Mouse (Mus musculus) myocyte (in vitro differentiated cells): ENCODE results near the gene Mn1. TPM values are rescaled to one million over a fixed set of nuclear protein-coding genes. Genes with fewer than 3 reads are reported as not detected.

Experiments
- H3K27me3 ChIP-seq: one replicate; pipeline ENCODE4 v1.6.1; 2011; ENCODE audit not compliant: control insufficient read depth, insufficient read depth, insufficient read length
- H3K36me3 ChIP-seq: one replicate; pipeline ENCODE4 v1.6.1; 2011; ENCODE audit not compliant: control insufficient read depth, insufficient read depth
- H3K4me2 ChIP-seq: one replicate; pipeline ENCODE4 v1.6.1; 2011; ENCODE audit warnings: low read depth, control low read depth
- H3K4me3 ChIP-seq: one replicate; pipeline ENCODE4 v1.5.1; 2011; ENCODE audit warnings: mild to moderate bottlenecking, control low read depth, moderate library complexity
- H3K79me2 ChIP-seq: one replicate; pipeline ENCODE4 v1.6.1; 2011; ENCODE audit not compliant: control insufficient read depth, insufficient read depth
- H3ac ChIP-seq: one replicate; pipeline ENCODE4 v1.6.1; 2011; ENCODE audit not compliant: control insufficient read depth, insufficient read length
- CEBPB ChIP-seq: IDR thresholded peaks from 2 replicates; pipeline ENCODE4 v1.6.1; 2011; ENCODE audit warnings: mild to moderate bottlenecking, moderate library complexity; ENCODE audit not compliant: poor library complexity, insufficient read depth, severe bottlenecking
- E2F4 ChIP-seq: IDR thresholded peaks from one replicate; pipeline ENCODE4 v1.6.1; 2011; ENCODE audit warnings: mild to moderate bottlenecking, control low read depth, moderate library complexity; ENCODE audit not compliant: insufficient read depth
- MAX ChIP-seq: IDR thresholded peaks from one replicate; pipeline ENCODE4 v1.6.1; 2011; ENCODE audit warnings: low read depth, mild to moderate bottlenecking, control low read depth
- MYOD1 ChIP-seq, 3 experiments: IDR thresholded peaks; one replicate each; pipeline ENCODE4 v1.6.1; 2011; ENCODE audit warnings: control low read depth in 2 of 3, low read depth in 2 of 3, mild to moderate bottlenecking in 2 of 3, moderate library complexity in 1 of 3; ENCODE audit not compliant: insufficient read length in 2 of 3, control insufficient read depth in 1 of 3
- MYOG ChIP-seq, 3 experiments: IDR thresholded peaks; one replicate each; pipeline ENCODE4 v1.6.1; 2011; ENCODE audit warnings: control low read depth in 2 of 3, low read depth in 2 of 3, mild to moderate bottlenecking in 2 of 3; ENCODE audit not compliant: insufficient read length in 2 of 3, control insufficient read depth in 1 of 3, insufficient read depth in 1 of 3
- POLR2A ChIP-seq: IDR thresholded peaks from one replicate; pipeline ENCODE4 v1.6.1; 2011; ENCODE audit warnings: low read depth, mild to moderate bottlenecking, control low read depth, moderate library complexity; ENCODE audit not compliant: insufficient read length
- POLR2AphosphoS2 ChIP-seq: IDR thresholded peaks from one replicate; pipeline ENCODE4 v1.6.1; 2011; ENCODE audit warnings: low read depth, control low read depth; ENCODE audit not compliant: insufficient read length
- REST ChIP-seq: IDR thresholded peaks from one replicate; pipeline ENCODE4 v1.6.1; 2011; ENCODE audit warnings: mild to moderate bottlenecking, control low read depth, moderate library complexity; ENCODE audit not compliant: insufficient read depth, insufficient read length
- SRF ChIP-seq: IDR thresholded peaks from one replicate; pipeline ENCODE4 v1.6.1; 2011; ENCODE audit warnings: low read depth; ENCODE audit not compliant: control insufficient read depth, insufficient read length
- TCF12 ChIP-seq: IDR thresholded peaks from one replicate; pipeline ENCODE4 v1.6.1; 2011; ENCODE audit warnings: mild to moderate bottlenecking, control low read depth; ENCODE audit not compliant: poor library complexity, insufficient read depth, severe bottlenecking
- TCF3 ChIP-seq: IDR thresholded peaks from one replicate; pipeline ENCODE4 v1.6.1; 2011; ENCODE audit warnings: low read depth, control low read depth; ENCODE audit not compliant: insufficient read length
- USF1 ChIP-seq: IDR thresholded peaks from one replicate; pipeline ENCODE4 v1.6.1; 2011; ENCODE audit warnings: low read depth, mild to moderate bottlenecking, control low read depth, moderate library complexity
- polyA plus RNA-seq: library from polyadenylated mRNA; unstranded; fragments of >200 nt; fragmentation: generic; extraction: Trizol; gene quantifications from one replicate; pipeline ENCODE4 v1.2.1, GENCODE M21; 2012; ENCODE audit warnings: missing spikeins

The Mn1 gene
- polyA plus RNA-seq, 1 experiment: 0.02 TPM

DNA sequence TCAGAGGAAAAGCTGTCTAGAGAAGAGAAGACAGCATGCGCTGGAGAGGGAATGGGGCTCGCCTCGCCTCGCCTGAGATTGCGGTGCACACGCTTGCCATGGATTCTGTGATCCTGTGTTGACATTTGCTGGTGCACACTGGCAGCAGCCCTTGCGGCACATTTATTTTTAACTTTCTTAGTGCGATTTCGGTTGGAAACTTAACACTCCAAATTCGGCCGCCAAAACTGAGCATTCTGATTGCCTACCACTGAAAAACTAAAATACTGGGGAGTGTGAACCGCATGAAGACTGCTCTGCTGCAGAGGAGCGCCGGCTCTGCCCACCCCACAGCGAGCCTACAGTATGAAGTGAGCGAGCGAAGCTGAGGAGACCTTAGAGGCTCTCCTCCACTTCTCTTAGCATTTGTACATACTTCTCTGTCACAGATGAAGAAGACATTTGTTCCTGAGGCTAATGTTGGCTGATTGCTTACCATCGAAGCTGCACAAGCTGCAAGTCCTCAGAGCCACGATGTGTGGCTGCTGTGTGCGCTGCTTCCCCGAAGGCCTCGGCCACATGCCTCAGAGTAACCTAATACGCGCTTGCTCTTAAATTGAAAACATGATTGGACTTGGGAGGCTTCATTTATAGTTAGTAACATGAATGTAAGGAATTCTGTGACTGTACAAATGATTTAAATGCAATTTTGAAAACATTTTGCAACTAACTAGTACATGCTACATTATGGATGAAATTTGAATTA is 40.7 kb upstream of the Mn1 start:
- H3K79me2 ChIP-seq: no peaks in the 10 kb centered on the region
- H3K36me3 ChIP-seq: peaks cover 38% of the 10 kb centered on the region
- no peaks in the 10 kb centered on the region for H3K27me3 ChIP-seq
- TF ChIP-seq TCF3 (no peak), USF1 (no peak), MAX (no peak), REST (no peak), MYOD1 (IDR thresholded peaks at IDR 0.05; ENCODE audit: control insufficient read depth in 1 of 3, insufficient read length in 2 of 3, low read depth in 2 of 3) (no peak), E2F4 (no peak), CEBPB (no peak), MYOG (IDR thresholded peaks at IDR 0.05; ENCODE audit: control insufficient read depth in 1 of 3, insufficient read depth in 1 of 3, insufficient read length in 2 of 3, low read depth in 2 of 3) (no peak), SRF (no peak), POLR2A (no peak), POLR2AphosphoS2 (no peak), TCF12 (no peak)
- no peak overlapping the region for H3K4me3 ChIP-seq
- no peak overlapping the region for H3K4me2 ChIP-seq
- no peak overlapping the region for H3ac ChIP-seq

DNA sequence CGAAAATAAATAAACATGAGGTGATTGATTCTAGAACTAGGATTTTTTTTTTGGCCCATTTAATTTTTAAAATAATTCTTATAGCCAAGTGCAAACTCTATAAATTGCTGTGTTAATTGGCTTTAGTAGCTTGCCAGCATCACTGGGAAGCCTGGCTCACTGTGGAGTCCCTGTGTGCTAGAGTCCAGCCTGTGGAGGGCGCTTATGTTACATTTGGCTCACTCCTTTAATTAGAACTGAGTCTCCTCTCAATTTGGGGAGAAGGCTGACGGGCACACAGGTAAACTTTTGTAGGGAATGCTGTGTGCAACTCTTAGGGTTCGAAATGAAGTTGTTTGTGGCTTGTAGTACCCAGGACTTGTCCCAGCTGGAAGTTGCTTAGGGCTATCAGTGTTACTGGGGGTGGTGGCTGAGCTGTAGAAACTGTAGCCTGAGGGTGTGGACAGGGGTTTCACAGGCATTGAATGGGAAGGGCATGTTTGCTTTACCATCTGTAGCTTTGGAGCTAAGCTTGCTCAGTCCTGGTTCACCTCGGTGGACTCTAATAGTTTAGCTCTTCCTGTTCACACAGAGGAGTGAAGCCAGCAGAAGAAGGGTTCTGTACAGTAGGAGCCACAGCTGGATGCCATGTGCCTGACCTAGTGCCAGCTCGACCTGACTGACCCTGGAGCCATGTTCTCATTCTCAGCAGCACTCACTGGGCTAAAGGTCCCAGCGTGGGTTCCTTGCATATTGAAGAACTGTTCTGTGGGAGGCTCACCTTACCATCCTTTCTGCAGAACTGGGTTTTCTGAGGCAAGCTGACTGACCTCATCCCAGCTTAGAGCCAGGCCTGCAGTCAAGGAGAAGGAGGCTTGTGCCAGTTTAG is 38.8 kb upstream of the Mn1 start:
- Histone ChIP-seq H3K36me3 (peaks cover 38% of the 10 kb centered on the region), H3K27me3 (no peaks in the 10 kb centered on the region), H3K4me3 (no peak overlapping the region), H3K4me2 (no peak overlapping the region), H3K79me2 (no peaks in the 10 kb centered on the region), H3ac (no peak overlapping the region)
- TF ChIP-seq MYOG (IDR thresholded peaks at IDR 0.05; ENCODE audit: control insufficient read depth in 1 of 3, insufficient read depth in 1 of 3, insufficient read length in 2 of 3, low read depth in 2 of 3) (no peak), CEBPB (no peak), USF1 (no peak), REST (no peak)

DNA sequence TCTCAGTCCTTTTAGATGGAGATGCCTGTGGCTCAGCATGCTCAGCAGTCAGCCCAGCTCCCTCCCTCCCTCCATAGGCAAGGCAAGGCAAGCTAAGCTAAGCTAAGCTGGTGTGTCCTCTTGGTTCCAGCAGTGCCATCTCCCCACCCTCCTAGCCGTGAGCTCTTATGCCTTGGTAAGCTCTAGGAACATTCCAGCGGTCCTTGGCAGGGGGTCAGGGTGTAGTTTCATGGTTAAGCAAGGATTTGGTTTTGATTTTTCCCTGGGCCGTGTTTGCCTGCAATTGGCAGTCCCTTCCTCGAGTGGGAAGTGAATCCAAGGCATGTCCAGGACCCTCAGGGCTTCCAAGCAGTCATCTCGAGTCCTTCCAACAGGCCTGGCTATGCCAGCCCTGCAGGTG is 33.8 kb upstream of the Mn1 start:
- TF ChIP-seq TCF3 (no peak), TCF12 (no peak)
- Histone ChIP-seq H3K27me3 (no peaks in the 10 kb centered on the region), H3K4me3 (no peak overlapping the region), H3K79me2 (no peaks in the 10 kb centered on the region), H3K4me2 (no peak overlapping the region), H3ac (no peak overlapping the region), H3K36me3 (peaks cover 36% of the 10 kb centered on the region)

DNA sequence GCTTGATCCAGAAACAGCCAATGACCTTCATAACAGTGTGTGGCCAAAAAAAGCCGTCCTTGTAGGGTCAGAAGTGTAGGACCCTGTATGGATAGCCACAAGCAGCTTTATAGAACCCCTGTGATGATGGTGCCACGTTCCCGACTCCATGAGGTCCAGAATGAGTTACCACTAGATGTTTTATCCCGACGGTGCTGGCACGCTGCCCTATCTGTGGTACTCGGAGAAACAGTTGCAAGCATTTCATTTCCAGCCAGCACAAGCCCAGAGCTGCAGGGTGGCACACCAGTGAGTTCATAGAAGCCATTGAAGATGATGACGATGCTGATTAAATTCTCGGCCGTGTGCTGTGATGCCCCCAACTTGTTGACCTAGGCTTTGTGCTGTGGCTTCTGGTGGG is 26.3 kb upstream of the Mn1 start:
- peaks cover 14% of the 10 kb centered on the region for H3K36me3 ChIP-seq
- TF ChIP-seq TCF12 (no peak), POLR2AphosphoS2 (no peak), MAX (no peak), E2F4 (no peak), CEBPB (no peak), MYOD1 (IDR thresholded peaks at IDR 0.05; ENCODE audit: control insufficient read depth in 1 of 3, insufficient read length in 2 of 3, low read depth in 2 of 3) (no peak), POLR2A (no peak)
- no peak overlapping the region for H3ac ChIP-seq
- H3K79me2 ChIP-seq: no peaks in the 10 kb centered on the region
- H3K27me3 ChIP-seq: no peaks in the 10 kb centered on the region
- H3K4me2 ChIP-seq: no peak overlapping the region
- H3K4me3 ChIP-seq: no peak overlapping the region

DNA sequence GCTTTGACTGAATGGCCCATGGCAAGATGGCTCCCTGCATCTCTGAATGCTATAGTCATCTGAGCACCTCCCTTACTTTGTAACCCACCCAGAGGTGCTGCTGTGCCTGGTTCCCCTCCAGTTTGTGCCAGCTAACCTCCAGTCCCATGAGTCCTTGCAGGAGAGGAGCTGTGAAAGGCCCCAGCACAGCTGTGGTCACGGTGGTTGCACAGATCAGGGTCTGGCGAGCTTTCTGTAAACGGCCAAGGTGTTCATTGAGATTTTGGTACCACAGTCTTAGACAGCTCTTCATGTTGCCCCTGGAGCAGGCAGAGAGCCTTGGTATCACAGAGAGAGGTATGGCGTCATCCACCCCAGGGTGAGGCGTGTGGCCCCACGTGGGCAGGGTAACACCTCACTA is 25.7 kb upstream of the Mn1 start:
- Histone ChIP-seq H3K36me3 (peaks cover 12% of the 10 kb centered on the region), H3K27me3 (peaks cover 1% of the 10 kb centered on the region), H3K4me2 (no peak overlapping the region), H3K79me2 (no peaks in the 10 kb centered on the region), H3K4me3 (no peak overlapping the region), H3ac (no peak overlapping the region)
- TF ChIP-seq POLR2AphosphoS2 (no peak), E2F4 (no peak), MYOG (IDR thresholded peaks at IDR 0.05; ENCODE audit: control insufficient read depth in 1 of 3, insufficient read depth in 1 of 3, insufficient read length in 2 of 3, low read depth in 2 of 3) (no peak), MYOD1 (IDR thresholded peaks at IDR 0.05; ENCODE audit: control insufficient read depth in 1 of 3, insufficient read length in 2 of 3, low read depth in 2 of 3) (no peak), MAX (no peak), POLR2A (no peak), CEBPB (no peak), TCF3 (no peak), REST (no peak), SRF (no peak), USF1 (no peak), TCF12 (no peak)
